Mouse (Mus musculus): ENCODE data around the gene Spata1. TPM values are rescaled to one million over a fixed set of nuclear protein-coding genes. Genes with fewer than 3 reads are reported as not detected.

Gene Spata1
- polyA plus RNA-seq, 1 experiment from 2014 or later, result 0.62 TPM

DNA sequence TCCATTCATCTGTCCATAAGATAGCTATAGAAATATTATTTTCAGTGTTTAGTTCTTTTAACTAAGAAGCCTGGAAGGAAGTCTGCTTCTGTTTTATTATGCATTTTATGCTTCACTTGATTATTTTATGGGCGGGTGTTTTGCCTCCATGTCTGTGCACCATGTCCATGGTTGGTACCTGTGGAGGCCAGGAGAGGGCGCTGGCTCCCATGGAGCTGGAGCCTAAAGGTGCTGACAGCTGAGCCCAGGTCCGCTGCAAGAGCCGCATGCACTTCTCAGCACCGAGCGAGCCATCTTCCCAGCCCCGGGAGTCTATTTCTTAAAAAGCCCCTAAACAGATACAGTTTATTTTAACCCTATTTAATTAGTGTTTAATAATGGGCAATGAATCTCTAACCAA is 75.8 kb downstream of the Spata1 start:
- H3K36me3 ChIP-seq (replicated peaks; ENCODE audit: insufficient read depth, low read length), result peaks cover 46% of the 10 kb centered on the region
- WGBS (ENCODE audit: insufficient replicate concordance), result 87% methylated on average over 7 of the region's 7 CpGs
- H3K4me3 ChIP-seq (ENCODE audit: low read depth, low read length), result no peak overlapping the region
- no peak overlapping the region for H3K9ac ChIP-seq (replicated peaks)
- no peaks in the 10 kb centered on the region for H3K4me1 ChIP-seq (ENCODE audit: insufficient read depth)
- H3K27ac ChIP-seq (ENCODE audit: low read depth), result no peak overlapping the region
- ATAC-seq (no peak), DNase-seq (no peak)
- no peak overlapping the region for H3K4me2 ChIP-seq (ENCODE audit: low read depth, low read length)
- no peaks in the 10 kb centered on the region for H3K9me3 ChIP-seq (ENCODE audit: low read length)
- H3K27me3 ChIP-seq (ENCODE audit: insufficient read depth, low read length), result no peaks in the 10 kb centered on the region
- TF ChIP-seq CTCF (IDR thresholded peaks at IDR 0.05; ENCODE audit: low read depth) (peak; percentile 51), EP300 (IDR thresholded peaks at IDR 0.05; ENCODE audit: low read depth) (no peak)

GRCm38 (mm10) chr3:146421787-146422186 is 77.8 kb downstream of the Spata1 start:
- H3K36me3 ChIP-seq (replicated peaks; ENCODE audit: insufficient read depth, low read length), result peaks cover 38% of the 10 kb centered on the region
- no peaks in the 10 kb centered on the region for H3K4me1 ChIP-seq (ENCODE audit: insufficient read depth)
- ATAC-seq (0 out of 2 replicates have a peak, but pooled peaks have one; percentile 13), DNase-seq (no peak)
- no peak overlapping the region for H3K4me2 ChIP-seq (ENCODE audit: low read depth, low read length)
- H3K9ac ChIP-seq (replicated peaks), result no peak overlapping the region
- no peaks in the 10 kb centered on the region for H3K27me3 ChIP-seq (ENCODE audit: insufficient read depth, low read length)
- H3K4me3 ChIP-seq (ENCODE audit: low read depth, low read length), result no peak overlapping the region
- no peak for TF ChIP-seq CTCF (IDR thresholded peaks at IDR 0.05; ENCODE audit: low read depth)
- no peak overlapping the region for H3K27ac ChIP-seq (ENCODE audit: low read depth)
- 36% methylated on average over 8 of the region's 8 CpGs for WGBS (ENCODE audit: insufficient replicate concordance)
- no peaks in the 10 kb centered on the region for H3K9me3 ChIP-seq (ENCODE audit: low read length)

GRCm38 (mm10) chr3:146419992-146420537 is 79.5 kb downstream of the Spata1 start:
- ATAC-seq (no peak), DNase-seq (no peak)
- no peak overlapping the region for H3K9ac ChIP-seq (replicated peaks)
- H3K4me2 ChIP-seq (ENCODE audit: low read depth, low read length), result no peak overlapping the region
- H3K36me3 ChIP-seq (replicated peaks; ENCODE audit: insufficient read depth, low read length), result peaks cover 31% of the 10 kb centered on the region
- TF ChIP-seq CTCF (IDR thresholded peaks at IDR 0.05; ENCODE audit: low read depth) (no peak), EP300 (IDR thresholded peaks at IDR 0.05; ENCODE audit: low read depth) (no peak)
- no peaks in the 10 kb centered on the region for H3K27me3 ChIP-seq (ENCODE audit: insufficient read depth, low read length)
- H3K4me3 ChIP-seq (ENCODE audit: low read depth, low read length), result no peak overlapping the region
- H3K27ac ChIP-seq (ENCODE audit: low read depth), result no peak overlapping the region
- no peaks in the 10 kb centered on the region for H3K4me1 ChIP-seq (ENCODE audit: insufficient read depth)
- no peaks in the 10 kb centered on the region for H3K9me3 ChIP-seq (ENCODE audit: low read length)
- WGBS (ENCODE audit: insufficient replicate concordance), result 81% methylated on average over 15 of the region's 15 CpGs

- 86% methylated on average over 9 of the region's 9 CpGs for WGBS (ENCODE audit: insufficient replicate concordance)
- Histone ChIP-seq H3K27ac (ENCODE audit: low read depth) (peak overlapping the region; percentile 12; the same call in 1 of the 2 replicates), H3K4me2 (ENCODE audit: low read depth, low read length) (no peak overlapping the region), H3K9ac (replicated peaks) (no peak overlapping the region), H3K27me3 (ENCODE audit: insufficient read depth, low read length) (no peaks in the 10 kb centered on the region), H3K36me3 (replicated peaks; ENCODE audit: insufficient read depth, low read length) (peaks cover 31% of the 10 kb centered on the region), H3K9me3 (ENCODE audit: low read length) (no peaks in the 10 kb centered on the region), H3K4me3 (ENCODE audit: low read depth, low read length) (no peak overlapping the region), H3K4me1 (ENCODE audit: insufficient read depth) (no peaks in the 10 kb centered on the region)
- DNase-seq (no peak), ATAC-seq (no peak)
- TF ChIP-seq CTCF (IDR thresholded peaks at IDR 0.05; ENCODE audit: low read depth) (0 out of 2 replicates have a peak, but pooled peaks have one; percentile 19), EP300 (IDR thresholded peaks at IDR 0.05; ENCODE audit: low read depth) (no peak)
Measured at GRCm38 (mm10) chr3:146419534-146419933, 80.0 kb downstream of the Spata1 start.

GRCm38 (mm10) chr3:146418901-146419300 is 80.7 kb downstream of the Spata1 start:
- Histone ChIP-seq H3K9ac (replicated peaks) (no peak overlapping the region), H3K4me2 (ENCODE audit: low read depth, low read length) (no peak overlapping the region), H3K4me1 (ENCODE audit: insufficient read depth) (no peaks in the 10 kb centered on the region), H3K27me3 (ENCODE audit: insufficient read depth, low read length) (no peaks in the 10 kb centered on the region), H3K27ac (ENCODE audit: low read depth) (peak overlapping the region; percentile 12; the same call in 1 of the 2 replicates), H3K9me3 (ENCODE audit: low read length) (no peaks in the 10 kb centered on the region), H3K36me3 (replicated peaks; ENCODE audit: insufficient read depth, low read length) (peaks cover 31% of the 10 kb centered on the region), H3K4me3 (ENCODE audit: low read depth, low read length) (no peak overlapping the region)
- 59% methylated on average over 7 of the region's 7 CpGs for WGBS (ENCODE audit: insufficient replicate concordance)
- TF ChIP-seq CTCF (IDR thresholded peaks at IDR 0.05; ENCODE audit: low read depth), result no peak
- no peak for ATAC-seq
- no peak for DNase-seq

DNA sequence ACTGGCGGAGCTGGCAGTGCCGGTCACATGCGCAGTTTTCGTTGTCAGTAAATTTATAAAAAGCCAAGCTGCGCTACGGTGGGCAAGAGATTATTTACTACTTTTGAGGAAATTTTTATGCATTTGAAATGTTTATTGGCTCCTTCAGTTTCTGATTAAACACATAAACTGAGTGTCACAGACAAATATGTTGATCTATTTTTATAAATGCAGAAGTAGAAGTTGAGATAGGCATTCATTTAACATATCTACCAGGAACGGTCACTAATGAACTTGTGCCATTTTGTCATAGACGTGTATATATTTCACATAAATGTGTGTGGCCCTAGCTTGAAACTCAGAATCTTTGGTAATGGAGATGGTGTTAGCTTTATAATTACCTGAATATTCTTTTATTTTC is 81.7 kb downstream of the Spata1 start:
- H3K36me3 ChIP-seq (replicated peaks; ENCODE audit: insufficient read depth, low read length), result peaks cover 26% of the 10 kb centered on the region
- no peak overlapping the region for H3K4me2 ChIP-seq (ENCODE audit: low read depth, low read length)
- H3K27ac ChIP-seq (ENCODE audit: low read depth), result no peak overlapping the region
- H3K9ac ChIP-seq (replicated peaks), result no peak overlapping the region
- H3K27me3 ChIP-seq (ENCODE audit: insufficient read depth, low read length), result no peaks in the 10 kb centered on the region
- H3K4me1 ChIP-seq (ENCODE audit: insufficient read depth), result no peaks in the 10 kb centered on the region
- H3K9me3 ChIP-seq (ENCODE audit: low read length), result no peaks in the 10 kb centered on the region
- DNase-seq, result no peak
- WGBS (ENCODE audit: insufficient replicate concordance), result 91% methylated on average over 8 of the region's 8 CpGs
- H3K4me3 ChIP-seq (ENCODE audit: low read depth, low read length), result no peak overlapping the region
- TF ChIP-seq EP300 (IDR thresholded peaks at IDR 0.05; ENCODE audit: low read depth), result no peak
- no peak for ATAC-seq

DNA sequence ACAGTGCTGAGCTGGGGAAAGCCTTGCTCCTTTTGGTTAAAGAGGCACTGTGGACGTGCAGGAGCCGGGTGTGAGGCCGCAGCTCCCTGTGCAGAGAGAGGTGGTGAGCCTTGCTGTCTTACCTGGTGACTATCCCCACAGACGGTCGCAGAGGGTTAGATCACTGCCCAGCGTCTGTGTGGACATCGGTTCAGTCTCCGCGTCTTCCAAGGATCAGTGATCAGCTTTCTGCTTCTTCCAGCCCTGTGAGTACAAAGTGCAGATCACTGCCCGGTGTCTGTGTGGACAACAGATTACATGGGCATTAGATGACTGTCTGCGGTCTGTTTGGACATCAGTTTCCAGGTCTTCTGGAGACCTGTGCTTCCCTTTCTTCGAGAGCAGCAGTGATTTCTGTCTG is 85.0 kb downstream of the Spata1 start:
- H3K9ac ChIP-seq (replicated peaks), result no peak overlapping the region
- peaks cover 16% of the 10 kb centered on the region for H3K4me1 ChIP-seq (ENCODE audit: insufficient read depth)
- WGBS (ENCODE audit: insufficient replicate concordance), result 91% methylated on average over 12 of the region's 12 CpGs
- H3K9me3 ChIP-seq (ENCODE audit: low read length), result no peaks in the 10 kb centered on the region
- DNase-seq (no peak), ATAC-seq (no peak)
- H3K27ac ChIP-seq (ENCODE audit: low read depth), result no peak overlapping the region
- no peak overlapping the region for H3K4me3 ChIP-seq (ENCODE audit: low read depth, low read length)
- TF ChIP-seq CTCF (IDR thresholded peaks at IDR 0.05; ENCODE audit: low read depth) (no peak), EP300 (IDR thresholded peaks at IDR 0.05; ENCODE audit: low read depth) (no peak)
- H3K4me2 ChIP-seq (ENCODE audit: low read depth, low read length), result no peak overlapping the region
- H3K27me3 ChIP-seq (ENCODE audit: insufficient read depth, low read length), result no peaks in the 10 kb centered on the region
- H3K36me3 ChIP-seq (replicated peaks; ENCODE audit: insufficient read depth, low read length), result peaks cover 20% of the 10 kb centered on the region

Measured in liver, postnatal 0 days (tissue).